Mouse (Mus musculus): ENCODE measurements at regions not wholly inside any gene's neighbourhood (a gene's known extent, or its start where the extent isn't known, plus 50 kb on each side); places are given as distances from the start of the nearest gene placed in this dataset.

DNA sequence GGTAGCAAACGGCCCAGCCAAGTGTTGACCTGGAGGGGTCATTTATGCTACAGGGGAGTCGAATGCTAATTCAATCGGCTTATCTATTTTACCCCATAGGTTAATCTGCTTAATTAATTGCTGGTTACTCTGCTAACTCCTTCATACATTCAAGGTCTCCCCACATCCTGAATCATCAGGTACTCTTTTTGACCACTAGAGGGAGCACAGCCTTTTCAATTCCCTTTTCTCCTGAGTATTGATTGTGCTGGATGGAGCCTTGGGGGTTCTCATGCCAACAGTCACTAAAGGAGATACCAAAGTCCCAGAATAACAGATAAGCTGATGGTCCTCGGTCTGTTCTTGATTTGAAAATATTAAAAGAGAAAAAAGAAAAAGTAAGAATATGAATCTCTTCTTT is 126.8 kb downstream of the Polr2m start:
- DNase-seq (ENCODE audit: low spot score): peak; percentile 28

GRCm38 (mm10) chr9:71355721-71356120 is 130.0 kb downstream of the Polr2m start:
- DNase-seq (ENCODE audit: low spot score): no peak

Measured in thymus, postnatal 0 days (tissue).